Mouse (Mus musculus) embryonic fibroblast, embryonic 13.5 days (primary cell): ENCODE measurements around the gene Ston2. TPM values are rescaled to one million over a fixed set of nuclear protein-coding genes. Genes with fewer than 3 reads are reported as not detected.

Experiments used
- H3K27ac ChIP-seq: 2 replicates; pipeline ENCODE4 v1.5.1; 2012; ENCODE audit warnings: low read length, control low read depth, inconsistent platforms; ENCODE audit not compliant: insufficient read depth
- H3K4me1 ChIP-seq: 2 replicates; pipeline ENCODE4 v1.6.1; 2011; ENCODE audit warnings: low read length; ENCODE audit not compliant: control insufficient read depth, insufficient read depth
- H3K4me3 ChIP-seq: 2 replicates; pipeline ENCODE4 v1.5.1; 2011; ENCODE audit warnings: mild to moderate bottlenecking, control low read depth, low read length; ENCODE audit not compliant: insufficient read depth
- CTCF ChIP-seq: IDR thresholded peaks from 2 replicates; pipeline ENCODE4 v1.5.1; 2011; ENCODE audit warnings: mild to moderate bottlenecking, control low read depth, low read length, moderate library complexity, borderline replicate concordance; ENCODE audit not compliant: insufficient read depth
- POLR2A ChIP-seq: IDR thresholded peaks from 2 replicates; pipeline ENCODE4 v1.6.1; 2011; ENCODE audit warnings: low read depth, mild to moderate bottlenecking, control low read depth, low read length, moderate library complexity
- polyA plus RNA-seq: library from polyadenylated mRNA; stranded (reverse); fragments of >200 nt; gene quantifications from 2 replicates; pipeline ENCODE4 v1.2.4, GENCODE M21; 2011; ENCODE audit warnings: low read depth; ENCODE audit not compliant: missing spikeins, insufficient read length

Ston2 gene
- polyA plus RNA-seq, 1 experiment, result 1.8 TPM

- Histone ChIP-seq H3K4me3 (no peak overlapping the region), H3K27ac (no peak overlapping the region), H3K4me1 (peaks cover 5% of the 10 kb centered on the region; the same call in 1 of the 2 replicates)
- TF ChIP-seq CTCF, result no peak
- no peak for TF ChIP-seq POLR2A
Observed at GRCm38 (mm10) chr12:91742916-91743315, 45.3 kb downstream of the Ston2 start.

GRCm38 (mm10) chr12:91738381-91738780, 49.8 kb downstream of the Ston2 start:
- Histone ChIP-seq H3K4me1 (no peaks in the 10 kb centered on the region), H3K27ac (no peak overlapping the region), H3K4me3 (no peak overlapping the region)
- TF ChIP-seq POLR2A (no peak), CTCF (no peak)

- no peaks in the 10 kb centered on the region for H3K4me1 ChIP-seq
- H3K4me3 ChIP-seq, result no peak overlapping the region
- no peak overlapping the region for H3K27ac ChIP-seq
- TF ChIP-seq POLR2A, result no peak
Observed at GRCm38 (mm10) chr12:91736221-91736980, 51.8 kb downstream of the Ston2 start.

- TF ChIP-seq CTCF (no peak), POLR2A (no peak)
- H3K4me3 ChIP-seq, result no peak overlapping the region
- H3K4me1 ChIP-seq, result no peaks in the 10 kb centered on the region
- no peak overlapping the region for H3K27ac ChIP-seq
Observed at GRCm38 (mm10) chr12:91734246-91735027, 53.8 kb downstream of the Ston2 start.

GRCm38 (mm10) chr12:91732729-91733448, 55.3 kb downstream of the Ston2 start:
- no peak for TF ChIP-seq CTCF
- no peak for TF ChIP-seq POLR2A
- H3K27ac ChIP-seq, result no peak overlapping the region
- no peaks in the 10 kb centered on the region for H3K4me1 ChIP-seq
- no peak overlapping the region for H3K4me3 ChIP-seq

GRCm38 (mm10) chr12:91726202-91726601, 62.0 kb downstream of the Ston2 start:
- Histone ChIP-seq H3K27ac (no peak overlapping the region), H3K4me1 (no peaks in the 10 kb centered on the region), H3K4me3 (no peak overlapping the region)
- TF ChIP-seq CTCF (no peak), POLR2A (no peak)

- no peak for TF ChIP-seq CTCF
- no peak for TF ChIP-seq POLR2A
- H3K4me1 ChIP-seq, result no peaks in the 10 kb centered on the region
- no peak overlapping the region for H3K27ac ChIP-seq
- H3K4me3 ChIP-seq, result no peak overlapping the region
Observed at GRCm38 (mm10) chr12:91723912-91724311, 64.3 kb downstream of the Ston2 start.

- H3K4me3 ChIP-seq, result no peak overlapping the region
- TF ChIP-seq POLR2A, result no peak
- TF ChIP-seq CTCF, result no peak
Observed at GRCm38 (mm10) chr12:91719134-91719533, 69.1 kb downstream of the Ston2 start.

DNA sequence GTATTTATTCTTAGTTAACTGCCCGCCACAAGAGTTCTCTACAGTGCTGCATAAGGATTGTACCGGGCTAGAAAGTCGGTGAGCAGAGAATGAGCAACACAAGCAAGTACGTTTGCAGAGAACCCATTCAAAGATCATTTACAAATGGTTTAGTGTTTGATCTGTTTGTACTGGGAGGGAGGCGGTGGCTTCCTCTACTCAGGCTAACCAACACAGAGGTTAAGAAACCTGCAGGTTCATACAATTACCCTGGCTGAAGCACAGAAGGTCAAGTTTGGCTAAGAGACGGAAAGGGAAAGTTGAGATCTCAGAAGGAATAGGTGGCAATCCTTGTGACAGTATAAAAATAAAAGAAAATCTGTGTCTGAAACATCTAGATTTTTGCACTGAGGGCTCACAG, 72.5 kb downstream of the Ston2 start:
- Histone ChIP-seq H3K4me1 (no peaks in the 10 kb centered on the region), H3K4me3 (no peak overlapping the region), H3K27ac (no peak overlapping the region)
- TF ChIP-seq CTCF (no peak), POLR2A (no peak)

More at GRCm38 (mm10) chr12:91719134-91719533, 69.1 kb downstream of the Ston2 start:
- Histone ChIP-seq H3K27ac (no peak overlapping the region), H3K4me1 (no peaks in the 10 kb centered on the region)
